Mouse (Mus musculus): ENCODE measurements at regions not wholly inside any gene's neighbourhood (a gene's known extent, or its start where the extent isn't known, plus 50 kb on each side); places are given as distances from the start of the nearest gene placed in this dataset.

- in situ Hi-C loops (cut with MboI, MseI), result no loop called here
Observed at GRCm38 (mm10) chr10:24433737-24434367, 161.4 kb upstream of the Ccn2 start.

GRCm38 (mm10) chr10:24437177-24437576 is 158.1 kb upstream of the Ccn2 start:
- in situ Hi-C loops (cut with MboI, MseI), result no loop called here

- in situ Hi-C loops (cut with MboI, MseI), result no loop called here
Observed at GRCm38 (mm10) chr10:24444572-24444971, 150.7 kb upstream of the Ccn2 start.

GRCm38 (mm10) chr10:24445036-24445435 is 150.2 kb upstream of the Ccn2 start:
- in situ Hi-C loops (cut with MboI, MseI), result no loop called here

GRCm38 (mm10) chr10:24446168-24446567 is 149.1 kb upstream of the Ccn2 start:
- in situ Hi-C loops (cut with MboI, MseI), result no loop called here

- in situ Hi-C loops (cut with MboI, MseI), result no loop called here
Observed at GRCm38 (mm10) chr10:24447135-24447534, 148.1 kb upstream of the Ccn2 start.

- in situ Hi-C loops (cut with MboI, MseI), result no loop called here
Observed at GRCm38 (mm10) chr10:24448001-24448561, 147.2 kb upstream of the Ccn2 start.

- in situ Hi-C loops (cut with MboI, MseI), result no loop called here
Observed at GRCm38 (mm10) chr10:24453507-24453906, 141.7 kb upstream of the Ccn2 start.

GRCm38 (mm10) chr10:24458667-24459066 is 136.6 kb upstream of the Ccn2 start:
- in situ Hi-C loops (cut with MboI, MseI), result no loop called here

- in situ Hi-C loops (cut with MboI, MseI), result no loop called here
Observed at GRCm38 (mm10) chr10:24463873-24464272, 131.4 kb upstream of the Ccn2 start.

- in situ Hi-C loops (cut with MboI, MseI), result no loop called here
Observed at GRCm38 (mm10) chr10:24464377-24464776, 130.9 kb upstream of the Ccn2 start.

- in situ Hi-C loops (cut with MboI, MseI), result no loop called here
Observed at GRCm38 (mm10) chr10:24469741-24470140, 125.5 kb upstream of the Ccn2 start.

- in situ Hi-C loops (cut with MboI, MseI), result no loop called here
Observed at GRCm38 (mm10) chr10:24471521-24471920, 123.7 kb upstream of the Ccn2 start.

- in situ Hi-C loops (cut with MboI, MseI), result no loop called here
Observed at GRCm38 (mm10) chr10:24476288-24476687, 119.0 kb upstream of the Ccn2 start.

GRCm38 (mm10) chr10:24478535-24478934 is 116.7 kb upstream of the Ccn2 start:
- in situ Hi-C loops (cut with MboI, MseI), result no loop called here

GRCm38 (mm10) chr10:24479148-24479547 is 116.1 kb upstream of the Ccn2 start:
- in situ Hi-C loops (cut with MboI, MseI), result no loop called here

- in situ Hi-C loops (cut with MboI, MseI), result no loop called here
Observed at GRCm38 (mm10) chr10:24481926-24482612, 113.2 kb upstream of the Ccn2 start.

- in situ Hi-C loops (cut with MboI, MseI), result no loop called here
Observed at GRCm38 (mm10) chr10:24483053-24483452, 112.2 kb upstream of the Ccn2 start.

- in situ Hi-C loops (cut with MboI, MseI), result no loop called here
Observed at GRCm38 (mm10) chr10:24484101-24484660, 111.1 kb upstream of the Ccn2 start.

GRCm38 (mm10) chr10:24485461-24485860 is 109.8 kb upstream of the Ccn2 start:
- in situ Hi-C loops (cut with MboI, MseI), result no loop called here

- in situ Hi-C loops (cut with MboI, MseI), result no loop called here
Observed at GRCm38 (mm10) chr10:24486224-24486623, 109.0 kb upstream of the Ccn2 start.

GRCm38 (mm10) chr10:24487915-24488314 is 107.3 kb upstream of the Ccn2 start:
- in situ Hi-C loops (cut with MboI, MseI), result no loop called here

GRCm38 (mm10) chr10:24490432-24490831 is 104.8 kb upstream of the Ccn2 start:
- in situ Hi-C loops (cut with MboI, MseI), result no loop called here

All from regulatory T cell (primary cell).